Mouse (Mus musculus) thymus, postnatal 14 days (tissue): ENCODE measurements around the gene Traf1.
A peak's percentile ranks its signal among the peaks of the same experiment; 100 is the strongest.

Source experiments
- DNase-seq: peaks from one replicate; pipeline ENCODE4 v3.0.0; 2021

Traf1 gene

GRCm38 (mm10) chr2:34940246-34940645 is 21.3 kb downstream of the Traf1 start:
- no peak for DNase-seq

- peak; percentile 65 for DNase-seq
Measured at GRCm38 (mm10) chr2:34938269-34939208, 23.0 kb downstream of the Traf1 start.

GRCm38 (mm10) chr2:34937460-34937859 is 24.1 kb downstream of the Traf1 start:
- no peak for DNase-seq

GRCm38 (mm10) chr2:34927320-34927719 is 34.3 kb downstream of the Traf1 start:
- no peak for DNase-seq

- DNase-seq: no peak
Measured at GRCm38 (mm10) chr2:34922729-34923128, 38.8 kb downstream of the Traf1 start.

GRCm38 (mm10) chr2:34920144-34920543 is 41.4 kb downstream of the Traf1 start:
- DNase-seq: peak; percentile 78

GRCm38 (mm10) chr2:34915103-34915502 is 46.5 kb downstream of the Traf1 start:
- DNase-seq: peak; percentile 45

- DNase-seq: no peak
Measured at GRCm38 (mm10) chr2:34914823-34915082, 46.8 kb downstream of the Traf1 start.

GRCm38 (mm10) chr2:34914069-34914822 is 47.3 kb downstream of the Traf1 start:
- peak; percentile 65 for DNase-seq

- DNase-seq: peak; percentile 84
Measured at GRCm38 (mm10) chr2:34913218-34914068, 48.1 kb downstream of the Traf1 start, which contains the start of gene Phf19. Gene Phf19 (minus strand): TSS chr2:34914026.

GRCm38 (mm10) chr2:34912613-34913012 is 49.0 kb downstream of the Traf1 start:
- peak; percentile 81 for DNase-seq

GRCm38 (mm10) chr2:34911871-34912270 is 49.7 kb downstream of the Traf1 start:
- no peak for DNase-seq

GRCm38 (mm10) chr2:34909719-34910118 is 51.9 kb downstream of the Traf1 start:
- DNase-seq: no peak

- DNase-seq: peak; percentile 61
Measured at GRCm38 (mm10) chr2:34906861-34907604, 54.5 kb downstream of the Traf1 start.

GRCm38 (mm10) chr2:34906426-34906825 is 55.1 kb downstream of the Traf1 start:
- no peak for DNase-seq

- peak; percentile 99 for DNase-seq
Measured at GRCm38 (mm10) chr2:34904849-34905542, 56.6 kb downstream of the Traf1 start.

- DNase-seq: no peak
Measured at GRCm38 (mm10) chr2:34903652-34904405, 57.7 kb downstream of the Traf1 start.

GRCm38 (mm10) chr2:34903191-34903590 is 58.4 kb downstream of the Traf1 start:
- no peak for DNase-seq

- DNase-seq: no peak
Measured at GRCm38 (mm10) chr2:34902731-34903130, 58.8 kb downstream of the Traf1 start.

GRCm38 (mm10) chr2:34901726-34902125 is 59.8 kb downstream of the Traf1 start:
- DNase-seq: no peak

- DNase-seq: no peak
Measured at GRCm38 (mm10) chr2:34900412-34900811, 61.2 kb downstream of the Traf1 start.
